Mouse (Mus musculus): Measurements from ENCODE around the gene Ier2.

- TF ChIP-seq CTCF (IDR thresholded peaks at IDR 0.05; ENCODE audit: low read depth) (no peak), EP300 (optimal IDR thresholded peaks at IDR 0.05) (no peak)
Measured at GRCm38 (mm10) chr8:84617005-84617404, 45.6 kb downstream of the Ier2 start.
